Mouse (Mus musculus) heart, adult 2 months (tissue): Measurements from ENCODE around the gene Mlana. TPM values are rescaled to one million over a fixed set of nuclear protein-coding genes. Genes with fewer than 3 reads are reported as not detected.

ENCODE experiments used
- DNase-seq, 2 experiments: peaks; one replicate each; pipeline ENCODE4 v3.0.0; 2021
- H3K27ac ChIP-seq: fragments of 200-600 bp; 2 replicates; pipeline ENCODE4 v1.8.1; 2022
- H3K27me3 ChIP-seq: fragments of 200-500 bp; 2 replicates; pipeline ENCODE4 v1.6.1; 2012; ENCODE audit warnings: mild to moderate bottlenecking, low read length, inconsistent platforms, mixed read lengths; ENCODE audit not compliant: control insufficient read depth, insufficient read depth
- H3K36me3 ChIP-seq: fragments of 200-500 bp; 2 replicates; pipeline ENCODE4 v1.6.1; 2012; ENCODE audit warnings: low read length, inconsistent platforms; ENCODE audit not compliant: control insufficient read depth, insufficient read depth
- H3K4me1 ChIP-seq: fragments of 200-500 bp; 2 replicates; pipeline ENCODE4 v1.6.1; 2011; ENCODE audit warnings: low read length; ENCODE audit not compliant: control insufficient read depth, insufficient read depth
- H3K4me3 ChIP-seq: fragments of 200-600 bp; 2 replicates; pipeline ENCODE4 v1.8.1; 2022
- H3K79me2 ChIP-seq: fragments of 200-500 bp; replicated peaks from 2 replicates; pipeline ENCODE4 v1.6.1; 2012; ENCODE audit warnings: mild to moderate bottlenecking, inconsistent platforms, low read length, moderate library complexity, mixed read lengths; ENCODE audit not compliant: control insufficient read depth, insufficient read depth
- H3K9ac ChIP-seq: fragments of 200-500 bp; 2 replicates; pipeline ENCODE4 v1.6.1; 2012; ENCODE audit warnings: low read depth, mild to moderate bottlenecking, control low read depth, inconsistent platforms, low read length, mixed read lengths
- CTCF ChIP-seq: fragments of 200-600 bp; IDR thresholded peaks from 2 replicates; pipeline ENCODE4 v1.8.1; 2022; ENCODE audit warnings: antibody characterized with exemption, mild to moderate bottlenecking, moderate library complexity
- EP300 ChIP-seq: fragments of 200-500 bp; IDR thresholded peaks from 2 replicates; pipeline ENCODE4 v1.6.1; 2011; ENCODE audit warnings: low read depth, low read length, control low read depth; ENCODE audit not compliant: insufficient read depth
- POLR2A ChIP-seq: fragments of 200-500 bp; IDR thresholded peaks from 2 replicates; pipeline ENCODE4 v1.6.1; 2011; ENCODE audit warnings: mild to moderate bottlenecking, low read depth, low read length, control low read depth; ENCODE audit not compliant: insufficient read depth
- WGBS: fragments of 180-500 bp; shearing (Covaris S2); methylation state at CpG from one replicate; pipeline ENCODE4 v1.1.7; 2018; 5-methylcytosine and 5-hydroxymethylcytosine counted together
- intact Hi-C: fragments of 180-260 bp; cut with DNase I; formaldehyde crosslinking; loops from one replicate; pipeline ENCODE4 v1.15.1; 2025
- polyA plus RNA-seq: library from polyadenylated mRNA; depleted of rRNA; stranded (reverse); fragments of >200 nt; gene quantifications from 2 replicates; pipeline ENCODE4 v1.2.3, GENCODE M21; 2012
- total RNA-seq, 2 experiments: library from RNA; stranded (reverse); gene quantifications; 2 replicates each; pipeline ENCODE4 v1.2.3; 2021

Mlana gene
- total and polyA plus RNA-seq, 3 experiments: 0.59 to 4.2 (median 1.4) TPM

GRCm38 (mm10) chr19:29670247-29670646 is 27.4 kb upstream of the Mlana start:
- 84% methylated on average over 6 of the region's 6 CpGs for WGBS
- H3K27ac ChIP-seq: no peak overlapping the region
- no peaks in the 10 kb centered on the region for H3K36me3 ChIP-seq
- H3K27me3 ChIP-seq: no peaks in the 10 kb centered on the region
- no peaks in the 10 kb centered on the region; the same call in 1 of the 2 replicates for H3K4me1 ChIP-seq
- TF ChIP-seq EP300: no peak
- TF ChIP-seq POLR2A: no peak
- no peak overlapping the region for H3K9ac ChIP-seq
- no peak for DNase-seq
- intact Hi-C loops: no loop called here
- no peaks in the 10 kb centered on the region for H3K79me2 ChIP-seq
- no peak overlapping the region for H3K4me3 ChIP-seq

GRCm38 (mm10) chr19:29671160-29671559 is 26.5 kb upstream of the Mlana start:
- H3K27me3 ChIP-seq: no peaks in the 10 kb centered on the region
- TF ChIP-seq POLR2A: no peak
- no peak for TF ChIP-seq CTCF
- TF ChIP-seq EP300: no peak
- H3K9ac ChIP-seq: no peak overlapping the region
- no peaks in the 10 kb centered on the region; the same call in 1 of the 2 replicates for H3K4me1 ChIP-seq
- DNase-seq: no peak
- H3K27ac ChIP-seq: no peak overlapping the region
- H3K4me3 ChIP-seq: no peak overlapping the region
- 89% methylated on average over 2 of the region's 2 CpGs for WGBS
- intact Hi-C loops: no loop called here
- H3K79me2 ChIP-seq: no peaks in the 10 kb centered on the region
- H3K36me3 ChIP-seq: no peaks in the 10 kb centered on the region

- Histone ChIP-seq H3K9ac (no peak overlapping the region), H3K4me1 (no peaks in the 10 kb centered on the region), H3K36me3 (no peaks in the 10 kb centered on the region), H3K27me3 (no peaks in the 10 kb centered on the region), H3K4me3 (no peak overlapping the region), H3K27ac (no peak overlapping the region), H3K79me2 (no peaks in the 10 kb centered on the region)
- TF ChIP-seq CTCF: no peak
- no peak for TF ChIP-seq POLR2A
- TF ChIP-seq EP300: no peak
- no peak for DNase-seq
- 93% methylated on average over 13 of the region's 13 CpGs for WGBS
- intact Hi-C loops: no loop called here
These were observed 25.0 kb upstream of the Mlana start for GRCm38 (mm10) chr19:29672660-29673059.

- WGBS: 92% methylated on average over 7 of the region's 7 CpGs
- Histone ChIP-seq H3K4me3 (no peak overlapping the region), H3K79me2 (no peaks in the 10 kb centered on the region), H3K27me3 (no peaks in the 10 kb centered on the region), H3K36me3 (no peaks in the 10 kb centered on the region), H3K9ac (no peak overlapping the region), H3K4me1 (no peaks in the 10 kb centered on the region), H3K27ac (no peak overlapping the region)
- TF ChIP-seq CTCF (no peak), EP300 (no peak), POLR2A (no peak)
- no peak for DNase-seq
- intact Hi-C loops: no loop called here
These were observed 22.7 kb upstream of the Mlana start for GRCm38 (mm10) chr19:29674946-29675345.

- no peak for DNase-seq
- Histone ChIP-seq H3K27me3 (no peaks in the 10 kb centered on the region), H3K79me2 (no peaks in the 10 kb centered on the region), H3K27ac (no peak overlapping the region), H3K9ac (no peak overlapping the region), H3K4me3 (no peak overlapping the region), H3K4me1 (no peaks in the 10 kb centered on the region), H3K36me3 (no peaks in the 10 kb centered on the region)
- TF ChIP-seq EP300: no peak
- TF ChIP-seq POLR2A: no peak
- TF ChIP-seq CTCF: no peak
- 40% methylated on average over 9 of the region's 9 CpGs for WGBS
- intact Hi-C loops: no loop called here
These were observed 22.0 kb upstream of the Mlana start for GRCm38 (mm10) chr19:29675562-29676078.

- Histone ChIP-seq H3K4me3 (no peak overlapping the region), H3K27me3 (no peaks in the 10 kb centered on the region), H3K9ac (no peak overlapping the region), H3K79me2 (no peaks in the 10 kb centered on the region), H3K36me3 (no peaks in the 10 kb centered on the region), H3K4me1 (no peaks in the 10 kb centered on the region), H3K27ac (no peak overlapping the region)
- intact Hi-C loops: no loop called here
- no peak for TF ChIP-seq POLR2A
- TF ChIP-seq CTCF: no peak
- TF ChIP-seq EP300: no peak
- 82% methylated on average over 10 of the region's 10 CpGs for WGBS
- no peak for DNase-seq
These were observed 21.0 kb upstream of the Mlana start for GRCm38 (mm10) chr19:29676479-29677193.
